In genomic region chr1:75357261-75357660, GRCm38 (mm10) we compare ENCODE assay signal across 12 mouse cellular contexts. TPM values are rescaled to one million over a fixed set of nuclear protein-coding genes. Genes with fewer than 3 reads are reported as not detected.
A peak's percentile ranks its signal among the peaks of the same experiment; 100 is the strongest.
DNase-seq lines count a peak whose midpoint lies in the region; ATAC-seq and TF ChIP-seq lines count a peak whose summit lies in the region.
"Had no signal": no experiment of that assay in that cellular context is flagged by ENCODE, and none has a peak within 500 bp of the region (broad histone marks: within the 10 kb centered on the region; RNA-seq: fewer than 3 reads in every experiment).

No protein-coding gene starts in this region.

- 46% methylated on average over 7 of the region's 7 CpGs for WGBS in hindbrain, postnatal 0 days
- WGBS in hindbrain, embryonic 12.5 days: 81% methylated on average over 7 of the region's 7 CpGs
- WGBS in midbrain, embryonic 15.5 days: 79% methylated on average over 7 of the region's 7 CpGs
- WGBS in liver, embryonic 11.5 days: 82% methylated on average over 7 of the region's 7 CpGs

- TF ChIP-seq CTCF in hindbrain, postnatal 0 days (IDR thresholded peaks at IDR 0.05; ENCODE audit: low read depth): no peak
- TF ChIP-seq CTCF in Patski (IDR thresholded peaks at IDR 0.05): no peak

- no peak overlapping the region for H3K4me3 ChIP-seq in hindbrain, postnatal 0 days (ENCODE audit: low read length)
- H3K4me3 ChIP-seq in hindbrain, embryonic 12.5 days: no peak overlapping the region
- no peak overlapping the region for H3K4me3 ChIP-seq in brown adipose tissue, adult 24 weeks (ENCODE audit: insufficient read depth, low read depth, low read length)
- H3K4me3 ChIP-seq in midbrain, embryonic 15.5 days: no peak overlapping the region
- no peak overlapping the region for H3K4me3 ChIP-seq in liver, embryonic 11.5 days (ENCODE audit: low read depth, low read length)
- H3K4me3 ChIP-seq: forebrain, embryonic 13.5 days had no signal

- H3K4me1 ChIP-seq in hindbrain, postnatal 0 days (ENCODE audit: insufficient read depth, low read length): peaks cover 6% of the 10 kb centered on the region; the same call in 1 of the 2 replicates
- H3K4me1 ChIP-seq in hindbrain, embryonic 12.5 days: peaks cover 14% of the 10 kb centered on the region
- H3K4me1 ChIP-seq in brown adipose tissue, adult 24 weeks (ENCODE audit: control insufficient read depth, insufficient read depth, insufficient read length, low read length): peaks cover 2% of the 10 kb centered on the region; the same call in 1 of the 2 replicates
- peaks cover 9% of the 10 kb centered on the region for H3K4me1 ChIP-seq in midbrain, embryonic 15.5 days
- no peaks in the 10 kb centered on the region; the same call in 1 of the 2 replicates for H3K4me1 ChIP-seq in liver, embryonic 11.5 days (replicated peaks; ENCODE audit: control insufficient read depth, insufficient read depth, low read length)

- H3K4me2 ChIP-seq in hindbrain, postnatal 0 days (ENCODE audit: low read depth, low read length): no peak overlapping the region
- no peak overlapping the region for H3K4me2 ChIP-seq in hindbrain, embryonic 12.5 days (replicated peaks)
- no peak overlapping the region for H3K4me2 ChIP-seq in midbrain, embryonic 15.5 days
- no peak overlapping the region for H3K4me2 ChIP-seq in liver, embryonic 11.5 days
- H3K4me2 ChIP-seq: forebrain, embryonic 13.5 days had no signal

- peaks cover 14% of the 10 kb centered on the region for H3K27me3 ChIP-seq in hindbrain, postnatal 0 days (ENCODE audit: insufficient read depth, low read length)
- H3K27me3 ChIP-seq in hindbrain, embryonic 12.5 days: peaks cover 42% of the 10 kb centered on the region
- no peaks in the 10 kb centered on the region for H3K27me3 ChIP-seq in Patski
- peaks cover 38% of the 10 kb centered on the region for H3K27me3 ChIP-seq in midbrain, embryonic 15.5 days (replicated peaks)
- H3K27me3 ChIP-seq in liver, embryonic 11.5 days (replicated peaks; ENCODE audit: control insufficient read depth, insufficient read depth, low read length): peaks cover 39% of the 10 kb centered on the region

- H3K9me3 ChIP-seq in hindbrain, postnatal 0 days (ENCODE audit: low read length): no peaks in the 10 kb centered on the region
- H3K9me3 ChIP-seq in hindbrain, embryonic 12.5 days (replicated peaks): no peaks in the 10 kb centered on the region
- H3K9me3 ChIP-seq in midbrain, embryonic 15.5 days: no peaks in the 10 kb centered on the region
- H3K9me3 ChIP-seq in liver, embryonic 11.5 days (ENCODE audit: control insufficient read depth, low read length): no peaks in the 10 kb centered on the region
- H3K9me3 ChIP-seq: forebrain, embryonic 13.5 days had no signal

- H3K36me3 ChIP-seq in hindbrain, postnatal 0 days (ENCODE audit: insufficient read depth, low read length): no peaks in the 10 kb centered on the region
- H3K36me3 ChIP-seq in hindbrain, embryonic 12.5 days: no peaks in the 10 kb centered on the region
- no peaks in the 10 kb centered on the region for H3K36me3 ChIP-seq in midbrain, embryonic 15.5 days (replicated peaks)
- no peaks in the 10 kb centered on the region for H3K36me3 ChIP-seq in liver, embryonic 11.5 days (ENCODE audit: control insufficient read depth, insufficient read depth, low read length)

- no peak overlapping the region for H3K9ac ChIP-seq in hindbrain, postnatal 0 days (replicated peaks; ENCODE audit: low read length)
- H3K9ac ChIP-seq in hindbrain, embryonic 12.5 days: no peak overlapping the region
- H3K9ac ChIP-seq in midbrain, embryonic 15.5 days: no peak overlapping the region
- no peak overlapping the region for H3K9ac ChIP-seq in liver, embryonic 11.5 days (ENCODE audit: low read depth, low read length)
- H3K9ac ChIP-seq: forebrain, embryonic 13.5 days had no signal

- H3K27ac ChIP-seq in hindbrain, postnatal 0 days: no peak overlapping the region
- H3K27ac ChIP-seq in hindbrain, embryonic 12.5 days: no peak overlapping the region
- peak overlapping the region; percentile 66 for H3K27ac ChIP-seq in brown adipose tissue, adult 24 weeks (replicated peaks; ENCODE audit: low read depth, low read length)
- H3K27ac ChIP-seq in midbrain, embryonic 15.5 days: no peak overlapping the region
- no peak overlapping the region for H3K27ac ChIP-seq in liver, embryonic 11.5 days (ENCODE audit: low read depth, low read length)
- H3K27ac ChIP-seq: forebrain, embryonic 13.5 days; kidney, postnatal 0 days; macrophage had no signal

- POLR2A ChIA-PET in Patski (lab: Charles Lee): interaction anchor here (0.9 kb wide), 1 partner anchor 24 kb away, joined by 3 read pairs; no protein-coding TSS in a partner anchor

- CTCF ChIA-PET in Patski (lab: Charles Lee): interaction anchor here (1.1 to 3.0 kb wide), 3 partner anchors 14 to 89 kb away, joined by 3 to 14 read pairs (median 6); partner anchors contain the start of gene Gmppa

- DNase-seq in hindbrain, postnatal 0 days (ENCODE audit: low spot score): peak; percentile 71
- peak; percentile 71 for DNase-seq in Patski (ENCODE audit: low read depth, low spot score)
- DNase-seq in kidney, postnatal 10 days: peak; percentile 77
- DNase-seq in thymus, postnatal 0 days (ENCODE audit: low spot score): no peak
- no peak for DNase-seq in liver, embryonic 11.5 days (ENCODE audit: low spot score)

- in situ Hi-C loops in Patski (cut with MboI; ENCODE audit: low pct_unique_long_range_greater_than_20kb): no loop called here

- ATAC-seq in hindbrain, postnatal 0 days: no peak
- ATAC-seq in hindbrain, embryonic 12.5 days (ENCODE audit: low FRiP score): no peak
- ATAC-seq in Patski: peak; percentile 46
- no peak for ATAC-seq in midbrain, embryonic 15.5 days (replicated peaks)
- ATAC-seq in liver, embryonic 11.5 days (replicated peaks; ENCODE audit: low FRiP score): no peak
- ATAC-seq: forebrain, embryonic 13.5 days had no signal

RNA-seq across cellular contexts. Expression of gene Des, which starts 2.9 kb away (rescaled TPM):
- 2.6 and 6.9 TPM in 2 replicates for total RNA-seq in hindbrain, postnatal 0 days (2014; rRNA removed)
- polyA plus RNA-seq in hindbrain, postnatal 0 days (2015; fragmentation: Nextera tagmentation; extraction: Ambion mirVana): 1.2 and 1.6 TPM in 2 replicates
- 2.3 and 10.5 TPM in 2 replicates for polyA plus RNA-seq in hindbrain, embryonic 12.5 days (2016; fragmentation: Nextera tagmentation; extraction: Ambion mirVana)
- polyA plus RNA-seq in Patski (2021): 0.23 TPM
- polyA plus RNA-seq in brown adipose tissue, adult 24 weeks (2012; ENCODE audit: insufficient read depth, insufficient read length, missing spikeins): 68.8 and 75.5 TPM in 2 replicates
- 6.0 and 7.4 TPM in 2 replicates for polyA plus RNA-seq in thymus, postnatal 0 days (2015; fragmentation: Nextera tagmentation; extraction: Ambion mirVana)
- polyA plus RNA-seq in midbrain, embryonic 15.5 days (2015; fragmentation: Nextera tagmentation; extraction: Ambion mirVana): 1.5 and 2.0 TPM in 2 replicates
- polyA plus RNA-seq in liver, embryonic 11.5 days (2014; fragmentation: Nextera tagmentation; extraction: Ambion mirVana): 13.3 and 14.5 TPM in 2 replicates
- total RNA-seq: neutrophil, adult 5-6 weeks had no signal
- polyA plus RNA-seq: macrophage had no signal

RNA-seq across cellular contexts. Expression of gene Speg, which starts 17.8 kb away (rescaled TPM):
- total RNA-seq in hindbrain, postnatal 0 days (2014; rRNA removed): 50.4 and 52.7 TPM in 2 replicates
- 19.2 and 19.9 TPM in 2 replicates for polyA plus RNA-seq in hindbrain, postnatal 0 days (2015; fragmentation: Nextera tagmentation; extraction: Ambion mirVana)
- 19.1 and 19.7 TPM in 2 replicates for polyA plus RNA-seq in hindbrain, embryonic 12.5 days (2016; fragmentation: Nextera tagmentation; extraction: Ambion mirVana)
- 73.0 TPM for polyA plus RNA-seq in Patski (2021)
- polyA plus RNA-seq in brown adipose tissue, adult 24 weeks (2012; ENCODE audit: insufficient read depth, insufficient read length, missing spikeins): 5.7 and 11.3 TPM in 2 replicates
- 1.6 and 1.8 TPM in 2 replicates for polyA plus RNA-seq in thymus, postnatal 0 days (2015; fragmentation: Nextera tagmentation; extraction: Ambion mirVana)
- 20.8 and 21.3 TPM in 2 replicates for polyA plus RNA-seq in midbrain, embryonic 15.5 days (2015; fragmentation: Nextera tagmentation; extraction: Ambion mirVana)
- polyA plus RNA-seq in liver, embryonic 11.5 days (2014; fragmentation: Nextera tagmentation; extraction: Ambion mirVana): 24.8 and 32.3 TPM in 2 replicates
- total RNA-seq: neutrophil, adult 5-6 weeks had no signal

RNA-seq across cellular contexts. Expression of gene Dnpep, which starts 39.5 kb away (rescaled TPM):
- total RNA-seq in hindbrain, postnatal 0 days (2014; rRNA removed): 143 and 175 TPM in 2 replicates
- 120 and 131 TPM in 2 replicates for polyA plus RNA-seq in hindbrain, postnatal 0 days (2015; fragmentation: Nextera tagmentation; extraction: Ambion mirVana)
- polyA plus RNA-seq in hindbrain, embryonic 12.5 days (2016; fragmentation: Nextera tagmentation; extraction: Ambion mirVana): 173 and 175 TPM in 2 replicates
- 151 TPM for polyA plus RNA-seq in Patski (2021)
- 72.6 and 86.4 TPM in 2 replicates for polyA plus RNA-seq in brown adipose tissue, adult 24 weeks (2012; ENCODE audit: insufficient read depth, insufficient read length, missing spikeins)
- 84.3 and 87.0 TPM in 2 replicates for polyA plus RNA-seq in thymus, postnatal 0 days (2015; fragmentation: Nextera tagmentation; extraction: Ambion mirVana)
- 152 and 162 TPM in 2 replicates for polyA plus RNA-seq in midbrain, embryonic 15.5 days (2015; fragmentation: Nextera tagmentation; extraction: Ambion mirVana)
- polyA plus RNA-seq in liver, embryonic 11.5 days (2014; fragmentation: Nextera tagmentation; extraction: Ambion mirVana): 83.7 and 98.7 TPM in 2 replicates

Comparison
In these comparisons a context has a peak if more than half of its experiments do, and no peak if none do; other contexts are left out.
1. DNase-seq: peak in hindbrain, postnatal 0 days (single experiment), Patski (single experiment) and kidney, postnatal 10 days (single experiment); none in thymus, postnatal 0 days (single experiment) and liver, embryonic 11.5 days (single experiment).